Mouse (Mus musculus): ENCODE results near the gene Olfr77.

Olfr77 gene

DNA sequence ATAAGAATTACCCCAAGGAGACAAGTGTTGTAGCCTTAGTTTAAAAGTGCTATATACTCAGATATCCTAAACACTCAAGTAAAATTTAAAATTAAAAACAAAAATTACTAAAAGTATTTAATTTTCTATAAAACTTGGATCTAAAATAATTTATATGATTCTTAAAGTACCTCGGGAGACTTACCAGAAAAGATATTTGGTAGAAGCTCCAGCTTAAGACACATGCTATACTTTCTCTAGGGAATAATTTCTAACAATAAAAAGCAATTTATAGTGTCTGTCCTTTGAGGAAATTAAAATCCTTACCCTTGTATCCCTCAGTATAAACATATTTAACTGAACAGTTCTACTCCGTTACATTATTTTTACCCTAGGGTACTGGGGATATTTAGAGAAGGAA is at the start of gene Olfr77:
Gene Olfr77 (plus strand): TSS at position 301 of the 400 bp plus-strand sequence.
- no peak for DNase-seq (ENCODE audit: low spot score)

DNA sequence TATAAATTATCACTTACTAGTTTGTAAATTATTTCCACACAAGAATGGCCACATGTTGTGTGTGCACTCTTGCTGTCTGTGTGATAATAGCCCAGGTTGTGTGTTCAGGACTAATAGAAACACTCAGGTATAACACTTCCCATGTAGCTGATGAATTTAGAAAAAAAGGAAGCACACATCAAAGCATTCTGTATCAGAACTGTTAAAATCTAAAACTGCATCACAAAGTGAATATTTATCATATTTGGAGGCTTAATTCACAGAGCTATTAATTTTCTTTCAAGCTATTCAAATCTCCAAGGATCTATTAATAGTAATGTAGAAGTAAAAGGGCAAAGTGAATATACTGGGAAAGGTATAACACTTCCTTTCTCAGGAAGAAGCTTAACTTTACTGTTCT is 28.8 kb upstream of the Olfr77 start, which contains the start of gene Olfr862:
Gene Olfr862 (minus strand): TSS at position 101 of the 400 bp plus-strand sequence.
- DNase-seq (ENCODE audit: low spot score): no peak

DNA sequence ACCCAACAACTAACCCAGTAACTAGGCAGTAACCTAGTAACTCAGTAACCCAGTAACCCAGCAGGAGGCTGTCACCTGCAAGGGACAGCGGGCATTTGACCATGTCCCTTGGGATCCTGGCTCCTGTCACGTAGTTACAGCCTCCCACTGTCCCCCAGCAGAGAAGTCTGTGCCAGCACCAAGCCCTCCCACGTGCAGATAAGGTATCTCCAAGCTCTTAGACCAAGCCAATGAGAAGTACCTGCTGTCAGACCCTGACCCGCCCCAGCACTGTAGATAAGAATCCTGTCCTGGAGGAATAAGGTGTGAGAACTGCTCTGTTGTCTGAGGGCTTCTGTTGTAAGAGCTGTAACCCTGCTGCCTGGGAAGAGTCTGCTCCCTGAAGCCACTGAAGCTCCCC is 5.5 kb upstream of the Olfr77 start:
- DNase-seq (ENCODE audit: low spot score): no peak

Data from ovary, postnatal 36 days (tissue).